Mouse (Mus musculus) limb, embryonic 11.5 days (tissue): ENCODE data around the gene Cdk2ap2. TPM values are rescaled to one million over a fixed set of nuclear protein-coding genes. Genes with fewer than 3 reads are reported as not detected.
"Not testable (repeated sequence)": the region's sequence is repeated elsewhere in the genome, so short reads cannot be mapped to it uniquely, and the experiment has no call there.

Experiments
- ATAC-seq: fragments of 200-750 bp; cut with Nextera tagmentation; 2 replicates; pipeline ENCODE4 v1.8.0; 2017; ENCODE audit warnings: low read depth; ENCODE audit not compliant: insufficient number of reproducible peaks, low FRiP score, low TSS enrichment
- DNase-seq: peaks from one replicate; pipeline ENCODE4 v3.0.0-alpha.2; 2015; ENCODE audit warnings: low spot score
- H3K27ac ChIP-seq: fragments of 300-500 bp; sonication (generic); replicated peaks from 2 replicates; pipeline ENCODE4 v1.5.1; 2014; ENCODE audit warnings: low read depth, mild to moderate bottlenecking, low read length
- H3K27me3 ChIP-seq: fragments of 300-500 bp; sonication (generic); 2 replicates; pipeline ENCODE4 v1.6.1; 2014; ENCODE audit warnings: mild to moderate bottlenecking, low read length, mixed read lengths; ENCODE audit not compliant: control insufficient read depth, insufficient read depth
- H3K36me3 ChIP-seq: fragments of 300-500 bp; sonication (generic); 2 replicates; pipeline ENCODE4 v1.6.1; 2014; ENCODE audit warnings: mild to moderate bottlenecking, low read length, moderate library complexity, mixed read lengths; ENCODE audit not compliant: control insufficient read depth, insufficient read depth
- H3K4me1 ChIP-seq: fragments of 300-500 bp; sonication (generic); 2 replicates; pipeline ENCODE4 v1.6.1; 2014; ENCODE audit warnings: low read length, mixed read lengths; ENCODE audit not compliant: control insufficient read depth, insufficient read depth
- H3K4me2 ChIP-seq: fragments of 300-500 bp; sonication (generic); 2 replicates; pipeline ENCODE4 v1.6.1; 2014; ENCODE audit warnings: low read depth, mild to moderate bottlenecking, moderate library complexity; ENCODE audit not compliant: severe bottlenecking
- H3K4me3 ChIP-seq: fragments of 300-500 bp; sonication (generic); 2 replicates; pipeline ENCODE4 v1.5.1; 2014; ENCODE audit warnings: low read depth, low read length
- H3K9ac ChIP-seq: fragments of 300-500 bp; sonication (generic); 2 replicates; pipeline ENCODE4 v1.6.1; 2014; ENCODE audit warnings: mild to moderate bottlenecking, low read length
- H3K9me3 ChIP-seq: fragments of 300-500 bp; sonication (generic); 2 replicates; pipeline ENCODE4 v1.6.1; 2016; ENCODE audit warnings: low read length; ENCODE audit not compliant: control insufficient read depth
- WGBS: fragments of 180-500 bp; shearing (Covaris S2); extraction: QIAGEN DNeasy Blood & Tissue Kit; methylation state at CpG from one replicate; pipeline ENCODE4 v1.1.7; 2014; 5-methylcytosine and 5-hydroxymethylcytosine counted together
- polyA plus RNA-seq: library from polyadenylated mRNA; unstranded; fragments of >200 nt; fragmentation: Nextera tagmentation; extraction: Ambion mirVana; gene quantifications from 2 replicates; pipeline ENCODE4 v1.2.1, GENCODE M21; 2014

Gene Cdk2ap2
- polyA plus RNA-seq, 1 experiment from 2014 or later: 81.6 TPM

DNA sequence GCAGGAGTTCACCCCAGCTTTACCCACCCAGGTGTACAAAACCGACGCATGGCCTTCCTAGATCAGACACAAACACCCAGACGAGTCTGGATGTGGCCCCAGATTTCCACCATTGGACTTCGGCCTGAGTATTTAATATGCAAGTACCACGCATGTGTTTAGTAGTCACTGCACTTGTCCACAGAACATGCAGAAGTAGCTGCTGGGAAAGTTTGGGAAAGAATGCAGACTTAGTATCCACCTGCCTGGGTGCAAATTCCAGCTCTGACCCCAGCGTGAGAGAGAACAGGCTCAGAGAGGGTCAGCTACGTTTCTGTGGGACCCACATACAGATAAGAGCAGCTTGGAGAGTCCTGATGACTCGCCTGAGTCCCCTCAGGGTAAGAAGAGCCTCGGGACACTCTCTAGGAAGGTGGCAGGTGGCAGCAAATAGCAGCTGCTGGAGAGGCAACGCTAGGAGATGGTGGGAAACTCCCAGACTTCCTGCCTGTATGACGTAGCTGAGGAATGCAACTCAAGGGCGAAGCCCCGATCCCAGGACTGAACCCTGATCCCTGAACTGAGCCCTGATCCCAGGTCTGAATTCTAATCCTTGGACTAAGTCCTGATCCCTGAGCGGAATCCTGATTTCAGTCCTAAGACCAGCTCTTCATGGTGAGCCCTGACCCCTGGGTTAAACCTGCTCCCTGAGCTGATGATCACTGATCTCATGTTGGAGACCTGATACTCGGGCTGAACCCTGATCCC is 40.9 kb upstream of the Cdk2ap2 start:
- Histone ChIP-seq H3K4me3 (no peak overlapping the region), H3K27me3 (no peaks in the 10 kb centered on the region), H3K4me1 (no peaks in the 10 kb centered on the region), H3K36me3 (no peaks in the 10 kb centered on the region), H3K9ac (no peak overlapping the region), H3K4me2 (no peak overlapping the region), H3K9me3 (no peaks in the 10 kb centered on the region), H3K27ac (no peak overlapping the region)
- 64% methylated on average over 15 of the region's 15 CpGs for WGBS
- DNase-seq (no peak), ATAC-seq (no peak)

DNA sequence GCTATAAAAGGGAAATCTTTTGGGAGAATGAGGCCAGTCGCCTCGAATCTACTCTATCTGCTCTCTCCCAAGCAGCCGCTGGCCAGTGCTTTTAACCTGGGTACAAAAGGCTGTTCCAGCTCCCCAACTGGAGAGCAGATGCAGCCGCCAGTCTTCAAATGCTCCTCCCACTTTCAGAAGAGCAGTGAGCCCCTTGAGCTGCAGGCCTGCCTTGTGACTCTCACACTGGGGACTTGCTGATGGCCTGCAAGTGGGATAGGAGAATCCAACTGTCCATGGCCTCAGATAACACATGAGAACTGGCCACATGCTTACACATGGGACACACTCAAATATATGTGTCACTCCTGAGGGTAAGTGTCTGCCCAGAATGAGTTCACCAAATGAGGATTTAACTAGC is 40.3 kb upstream of the Cdk2ap2 start:
- Histone ChIP-seq H3K9me3 (no peaks in the 10 kb centered on the region), H3K4me3 (no peak overlapping the region), H3K9ac (no peak overlapping the region), H3K36me3 (no peaks in the 10 kb centered on the region), H3K4me2 (no peak overlapping the region), H3K4me1 (no peaks in the 10 kb centered on the region), H3K27ac (no peak overlapping the region), H3K27me3 (no peaks in the 10 kb centered on the region)
- DNase-seq: no peak
- no peak for ATAC-seq
- 46% methylated on average over 4 of the region's 4 CpGs for WGBS

DNA sequence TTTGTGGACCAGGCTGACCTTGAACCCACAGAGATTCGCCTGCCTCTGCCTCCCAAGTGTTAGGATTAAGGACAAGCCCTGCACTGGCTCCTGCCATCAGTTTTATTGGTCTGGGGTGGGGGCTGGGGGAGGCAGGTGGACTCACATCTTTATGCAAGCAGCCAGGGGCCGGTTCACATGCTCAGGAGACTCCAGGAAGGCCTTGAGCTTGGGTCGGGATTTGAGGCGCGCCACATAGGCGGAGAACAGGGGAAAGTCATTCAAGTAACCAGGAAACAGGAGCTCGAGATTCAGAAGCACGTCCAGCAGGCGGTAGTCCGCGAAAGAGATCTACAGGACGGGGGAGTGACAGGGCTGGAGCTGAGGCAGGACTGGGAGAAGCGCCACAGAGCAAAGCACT is 39.6 kb upstream of the Cdk2ap2 start:
- H3K9ac ChIP-seq: no peak overlapping the region
- no peak overlapping the region for H3K27ac ChIP-seq
- H3K36me3 ChIP-seq: no peaks in the 10 kb centered on the region
- DNase-seq: no peak
- H3K4me2 ChIP-seq: no peak overlapping the region
- H3K9me3 ChIP-seq: no peaks in the 10 kb centered on the region
- no peak for ATAC-seq
- H3K4me1 ChIP-seq: no peaks in the 10 kb centered on the region
- H3K4me3 ChIP-seq: no peak overlapping the region
- WGBS: 87% methylated on average over 13 of the region's 13 CpGs
- H3K27me3 ChIP-seq: no peaks in the 10 kb centered on the region

- H3K36me3 ChIP-seq: no peaks in the 10 kb centered on the region
- H3K4me2 ChIP-seq: no peak overlapping the region
- no peaks in the 10 kb centered on the region for H3K27me3 ChIP-seq
- 94% methylated on average over 7 of the region's 7 CpGs for WGBS
- no peaks in the 10 kb centered on the region for H3K4me1 ChIP-seq
- H3K4me3 ChIP-seq: no peak overlapping the region
- H3K9me3 ChIP-seq: no peaks in the 10 kb centered on the region
- no peak overlapping the region for H3K27ac ChIP-seq
- ATAC-seq: no peak
- H3K9ac ChIP-seq: no peak overlapping the region
- DNase-seq: no peak
These were observed 39.0 kb upstream of the Cdk2ap2 start for GRCm38 (mm10) chr19:4057962-4058361.

GRCm38 (mm10) chr19:4058581-4058980 is 38.4 kb upstream of the Cdk2ap2 start:
- no peaks in the 10 kb centered on the region for H3K4me1 ChIP-seq
- H3K4me3 ChIP-seq: no peak overlapping the region
- H3K27ac ChIP-seq: no peak overlapping the region
- WGBS: 90% methylated on average over 5 of the region's 5 CpGs
- no peaks in the 10 kb centered on the region for H3K36me3 ChIP-seq
- ATAC-seq (no peak), DNase-seq (no peak)
- no peaks in the 10 kb centered on the region for H3K9me3 ChIP-seq
- no peak overlapping the region for H3K4me2 ChIP-seq
- H3K9ac ChIP-seq: no peak overlapping the region
- H3K27me3 ChIP-seq: no peaks in the 10 kb centered on the region

DNA sequence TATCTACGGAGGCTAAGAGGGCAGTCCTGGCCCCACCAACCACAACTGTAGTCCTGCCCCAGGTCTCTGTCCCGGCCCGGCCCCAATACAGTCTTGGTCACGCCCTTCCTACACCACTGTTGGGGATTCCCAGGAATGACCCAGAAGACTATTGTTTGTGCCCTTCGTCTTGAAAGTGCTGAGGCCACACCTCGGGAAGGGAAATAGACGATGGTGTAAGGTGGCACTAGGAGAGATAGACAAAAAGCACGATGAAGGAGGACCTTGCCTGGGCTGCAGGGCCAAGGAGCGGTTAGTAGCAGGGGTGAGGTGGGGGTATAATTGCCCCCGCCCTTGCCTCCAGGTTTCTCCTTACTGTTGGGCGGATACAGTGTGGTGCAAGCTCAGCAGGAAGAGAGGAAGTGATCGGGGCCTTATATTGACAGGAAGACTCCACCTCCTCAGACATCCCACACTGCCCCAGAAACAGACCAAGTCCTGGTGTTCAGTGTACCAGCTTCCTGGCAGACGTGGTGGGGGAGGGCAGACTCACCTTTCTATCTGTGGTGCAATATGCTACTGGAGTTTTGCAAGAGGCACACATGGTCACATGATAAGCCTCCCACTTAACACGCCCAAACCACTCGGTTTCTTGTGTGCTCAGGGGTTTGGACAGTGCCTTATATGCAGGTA is 37.8 kb upstream of the Cdk2ap2 start, which contains the start of gene Gstp3:
Gene Gstp3, minus strand, starts transcription at position 501 of the 672 bp plus-strand sequence.
- DNase-seq: no peak
- Histone ChIP-seq H3K4me3 (no peak within 1 kb of the TSS), H3K27ac (no peak within 1 kb of the TSS), H3K9me3 (no peaks in the 10 kb centered on the region), H3K36me3 (no peaks in the 10 kb centered on the region), H3K9ac (no peak within 1 kb of the TSS), H3K27me3 (no peaks in the 10 kb centered on the region), H3K4me2 (no peak within 1 kb of the TSS), H3K4me1 (no peaks in the 10 kb centered on the region)
- WGBS: 82% methylated on average over 15 of the region's 15 CpGs
- no peak for ATAC-seq

GRCm38 (mm10) chr19:4060044-4060898 is 36.7 kb upstream of the Cdk2ap2 start:
- H3K4me2 ChIP-seq, H3K4me3 ChIP-seq, H3K27me3 ChIP-seq, H3K36me3 ChIP-seq, DNase-seq, H3K9ac ChIP-seq, ATAC-seq, H3K27ac ChIP-seq, H3K9me3 ChIP-seq, H3K4me1 ChIP-seq: not testable (repeated sequence)
- WGBS: 94% methylated on average over 8 of the region's 8 CpGs

GRCm38 (mm10) chr19:4060899-4061465 is 36.0 kb upstream of the Cdk2ap2 start:
- no peak overlapping the region for H3K4me2 ChIP-seq
- no peak overlapping the region for H3K27ac ChIP-seq
- H3K27me3 ChIP-seq: no peaks in the 10 kb centered on the region
- no peaks in the 10 kb centered on the region for H3K9me3 ChIP-seq
- H3K9ac ChIP-seq: no peak overlapping the region
- DNase-seq: no peak
- no peak for ATAC-seq
- no peaks in the 10 kb centered on the region for H3K36me3 ChIP-seq
- H3K4me3 ChIP-seq: no peak overlapping the region
- H3K4me1 ChIP-seq: no peaks in the 10 kb centered on the region
- WGBS: 92% methylated on average over 5 of the region's 6 CpGs
